Mouse (Mus musculus) G1E (cell line): ENCODE results near the gene Sidt1.

Experiments used
- CTCF ChIP-seq: IDR thresholded peaks from 2 replicates; pipeline ENCODE4 v1.5.1; 2012; ENCODE audit warnings: low read depth, low read length, inconsistent platforms, mixed read lengths
- GATA1 ChIP-seq: IDR thresholded peaks from 2 replicates; pipeline ENCODE4 v1.6.1; 2012; ENCODE audit warnings: borderline replicate concordance, low read length, inconsistent platforms, mixed read lengths

DNA sequence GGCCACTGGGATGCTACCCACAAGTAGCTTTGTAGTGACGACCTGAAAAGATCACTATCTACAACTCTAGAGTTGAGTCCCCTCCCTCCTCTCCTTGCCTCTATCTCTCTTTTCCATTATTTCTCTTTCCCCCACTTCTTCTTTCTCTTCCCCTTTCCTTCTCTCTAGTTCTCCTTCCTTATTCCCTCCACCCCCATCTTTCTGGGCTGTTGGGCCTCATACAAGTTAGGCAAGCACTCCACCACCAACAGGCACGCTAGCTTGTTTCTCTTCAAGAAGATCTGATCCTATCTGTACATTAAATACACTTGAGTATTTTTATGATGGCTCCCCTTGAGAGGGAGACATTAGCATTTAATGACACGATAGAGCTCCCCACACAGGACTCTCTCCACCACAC lies 51.0 kb downstream of the Sidt1 start:
- TF ChIP-seq CTCF (no peak), GATA1 (no peak)
